Mouse (Mus musculus) kidney, adult 2 months (tissue): ENCODE results near the gene Ooep. TPM values are rescaled to one million over a fixed set of nuclear protein-coding genes. Genes with fewer than 3 reads are reported as not detected.
A peak's percentile ranks its signal among the peaks of the same experiment; 100 is the strongest.

ENCODE experiments used
- DNase-seq: peaks from one replicate; pipeline ENCODE4 v3.0.0; 2021
- H3K27ac ChIP-seq: fragments of 200-500 bp; 2 replicates; pipeline ENCODE4 v1.5.1; 2012; ENCODE audit warnings: low read depth, low read length, control low read depth, inconsistent platforms; ENCODE audit not compliant: insufficient read depth
- H3K27me3 ChIP-seq: fragments of 200-500 bp; replicated peaks from 2 replicates; pipeline ENCODE4 v1.6.1; 2012; ENCODE audit warnings: mild to moderate bottlenecking, moderate library complexity, low read length, inconsistent platforms; ENCODE audit not compliant: control insufficient read depth, insufficient read depth
- H3K36me3 ChIP-seq: fragments of 200-500 bp; 2 replicates; pipeline ENCODE4 v1.6.1; 2012; ENCODE audit warnings: mild to moderate bottlenecking, moderate library complexity, low read length, inconsistent platforms; ENCODE audit not compliant: control insufficient read depth, insufficient read depth
- H3K4me1 ChIP-seq: fragments of 200-500 bp; 2 replicates; pipeline ENCODE4 v1.6.1; 2011; ENCODE audit warnings: low read length; ENCODE audit not compliant: control insufficient read depth, insufficient read depth
- H3K4me3 ChIP-seq: fragments of 200-500 bp; 2 replicates; pipeline ENCODE4 v1.5.1; 2011; ENCODE audit warnings: mild to moderate bottlenecking, low read depth, low read length, control low read depth; ENCODE audit not compliant: insufficient read depth
- CTCF ChIP-seq: fragments of 200-500 bp; conservative IDR thresholded peaks from 2 replicates; pipeline ENCODE4 v1.5.1; 2011; ENCODE audit warnings: low read depth, mild to moderate bottlenecking, control low read depth, low read length, moderate library complexity, mixed read lengths; ENCODE audit not compliant: insufficient read depth, insufficient read length
- POLR2A ChIP-seq: fragments of 200-500 bp; IDR thresholded peaks from one replicate; pipeline ENCODE4 v1.6.1; 2011; ENCODE audit warnings: low read depth, low read length, control low read depth
- WGBS: fragments of 180-500 bp; shearing (Covaris S2); methylation state at CpG from one replicate; pipeline ENCODE4 v1.1.7; 2018; 5-methylcytosine and 5-hydroxymethylcytosine counted together
- polyA plus RNA-seq: library from polyadenylated mRNA; depleted of rRNA; stranded (reverse); fragments of >200 nt; gene quantifications from 2 replicates; pipeline ENCODE4 v1.2.3, GENCODE M21; 2012

The Ooep gene
- polyA plus RNA-seq, 1 experiment, result 0.03 TPM

DNA sequence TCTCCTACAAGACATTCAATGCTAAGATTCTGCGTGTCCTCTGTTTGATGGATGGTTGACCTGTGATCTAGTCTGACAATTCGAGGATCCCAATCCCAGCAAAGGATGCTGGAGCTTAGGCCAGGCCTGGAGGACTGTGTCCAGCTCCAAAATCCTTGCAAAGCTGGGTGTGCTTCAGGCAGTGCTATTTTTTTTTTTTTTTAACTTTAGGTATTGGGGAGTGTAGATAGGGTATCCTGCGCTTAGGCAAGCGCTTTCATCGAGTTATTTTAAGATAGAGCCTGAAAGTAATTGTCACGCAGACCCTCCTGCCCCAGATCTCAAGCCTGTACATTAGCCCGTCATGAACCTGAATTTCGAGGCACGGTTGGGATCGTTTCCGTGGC lies 16.7 kb upstream of the Ooep start:
- no peak for DNase-seq
- Histone ChIP-seq H3K36me3 (no peaks in the 10 kb centered on the region), H3K4me1 (no peaks in the 10 kb centered on the region), H3K4me3 (no peak overlapping the region), H3K27ac (no peak overlapping the region), H3K27me3 (peaks cover 11% of the 10 kb centered on the region)
- TF ChIP-seq POLR2A (no peak), CTCF (no peak)
- WGBS, result 34% methylated on average over 11 of the region's 11 CpGs

DNA sequence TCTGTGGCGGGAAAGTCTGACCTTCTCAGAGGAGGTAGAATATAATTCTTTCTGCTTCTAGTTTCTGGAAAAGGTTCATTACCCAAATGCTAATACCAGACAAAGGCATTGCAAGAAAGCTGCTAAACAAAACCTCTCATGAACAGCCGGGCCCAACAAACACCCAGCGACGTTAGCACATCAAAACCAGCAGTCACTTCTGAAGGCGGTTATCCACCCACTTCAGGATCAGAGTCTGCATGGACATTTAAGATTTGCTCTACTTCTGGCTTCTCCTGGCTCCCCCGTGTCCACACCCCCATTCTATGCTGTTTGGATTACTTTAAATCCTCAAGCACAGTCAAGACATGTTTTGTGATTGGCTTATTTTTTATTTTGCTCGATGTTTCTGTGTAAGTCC lies 16.1 kb upstream of the Ooep start:
- TF ChIP-seq CTCF (no peak), POLR2A (no peak)
- H3K27me3 ChIP-seq, result peaks cover 11% of the 10 kb centered on the region
- no peak overlapping the region for H3K4me3 ChIP-seq
- no peak overlapping the region for H3K27ac ChIP-seq
- DNase-seq, result no peak
- 64% methylated on average over 7 of the region's 7 CpGs for WGBS
- no peaks in the 10 kb centered on the region for H3K36me3 ChIP-seq
- no peaks in the 10 kb centered on the region for H3K4me1 ChIP-seq

- H3K4me3 ChIP-seq, result no peak overlapping the region
- 85% methylated on average over 10 of the region's 10 CpGs for WGBS
- H3K27ac ChIP-seq, result no peak overlapping the region
- DNase-seq, result no peak
- H3K4me1 ChIP-seq, result no peaks in the 10 kb centered on the region
- no peaks in the 10 kb centered on the region for H3K36me3 ChIP-seq
- H3K27me3 ChIP-seq, result peaks cover 11% of the 10 kb centered on the region
- no peak for TF ChIP-seq POLR2A
Observed at GRCm38 (mm10) chr9:78393741-78394140, 15.2 kb upstream of the Ooep start.

GRCm38 (mm10) chr9:78389981-78390380 lies 11.5 kb upstream of the Ooep start:
- H3K4me1 ChIP-seq, result no peaks in the 10 kb centered on the region
- 42% methylated on average over 5 of the region's 5 CpGs for WGBS
- H3K4me3 ChIP-seq, result no peak overlapping the region
- no peak for TF ChIP-seq CTCF
- TF ChIP-seq POLR2A, result no peak
- H3K36me3 ChIP-seq, result no peaks in the 10 kb centered on the region
- H3K27me3 ChIP-seq, result no peaks in the 10 kb centered on the region; the same call in 1 of the 2 replicates
- DNase-seq, result no peak
- H3K27ac ChIP-seq, result no peak overlapping the region

DNA sequence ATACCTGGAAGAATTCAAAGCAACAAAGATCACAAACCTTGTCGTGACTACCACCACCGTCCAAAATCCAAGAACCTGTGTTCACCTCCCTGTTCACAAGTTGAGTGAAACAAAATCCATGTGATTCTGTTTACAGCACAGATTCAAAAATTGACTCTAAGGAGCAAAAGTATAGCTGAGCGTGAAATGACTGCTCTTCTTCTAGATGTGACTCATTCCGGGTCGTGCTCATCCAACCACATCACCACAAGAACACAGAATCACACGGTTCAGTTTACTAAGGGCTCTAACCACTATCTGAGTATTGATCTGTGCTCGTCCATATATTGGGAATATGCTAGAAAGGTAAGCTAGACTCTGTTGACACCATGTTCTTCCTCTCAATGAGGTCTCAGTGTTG lies 8.4 kb upstream of the Ooep start:
- no peaks in the 10 kb centered on the region for H3K27me3 ChIP-seq
- WGBS, result 67% methylated on average over 7 of the region's 7 CpGs
- DNase-seq, result no peak
- H3K27ac ChIP-seq, result no peak overlapping the region
- no peak for TF ChIP-seq CTCF
- no peak for TF ChIP-seq POLR2A
- H3K4me1 ChIP-seq, result no peaks in the 10 kb centered on the region
- no peaks in the 10 kb centered on the region for H3K36me3 ChIP-seq
- no peak overlapping the region for H3K4me3 ChIP-seq

GRCm38 (mm10) chr9:78385893-78386292 lies 7.4 kb upstream of the Ooep start:
- Histone ChIP-seq H3K27ac (no peak overlapping the region), H3K4me1 (no peaks in the 10 kb centered on the region), H3K36me3 (no peaks in the 10 kb centered on the region), H3K4me3 (no peak overlapping the region), H3K27me3 (no peaks in the 10 kb centered on the region)
- 59% methylated on average over 3 of the region's 3 CpGs for WGBS
- DNase-seq, result peak; percentile 18
- peak; percentile 53 for TF ChIP-seq CTCF
- TF ChIP-seq POLR2A, result no peak

- Histone ChIP-seq H3K4me3 (no peak overlapping the region), H3K4me1 (no peaks in the 10 kb centered on the region), H3K27ac (no peak overlapping the region), H3K36me3 (no peaks in the 10 kb centered on the region), H3K27me3 (no peaks in the 10 kb centered on the region)
- DNase-seq, result no peak
- WGBS, result 55% methylated on average over 8 of the region's 8 CpGs
- no peak for TF ChIP-seq CTCF
- no peak for TF ChIP-seq POLR2A
Observed at GRCm38 (mm10) chr9:78377546-78377945, 979 bp downstream of the Ooep start.

DNA sequence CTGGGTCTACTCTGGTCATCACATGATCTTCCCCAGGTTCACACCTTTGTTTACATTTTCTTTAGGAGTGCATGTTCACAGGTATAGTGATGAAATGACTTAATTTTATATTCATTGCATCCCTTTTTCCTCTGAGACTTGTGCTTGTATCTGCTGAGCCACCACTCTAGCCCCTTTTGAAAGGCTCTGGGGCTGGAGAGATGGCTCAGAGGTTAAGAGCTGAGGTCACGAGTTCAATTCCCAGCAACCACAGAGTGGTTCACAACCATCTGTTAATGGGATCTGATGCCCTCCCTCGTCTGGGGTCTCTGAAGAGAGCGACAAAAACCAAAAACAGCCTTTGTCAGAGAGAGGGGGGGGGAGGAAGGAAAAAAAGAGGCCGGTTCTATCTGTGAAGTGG lies 3.0 kb downstream of the Ooep start:
- H3K27me3 ChIP-seq, result no peaks in the 10 kb centered on the region

More for the DNA sequence above, 3.0 kb downstream of the Ooep start:
- no peaks in the 10 kb centered on the region for H3K36me3 ChIP-seq
- no peak for DNase-seq
- H3K27ac ChIP-seq, result no peak overlapping the region
- 84% methylated on average over 4 of the region's 4 CpGs for WGBS
- TF ChIP-seq POLR2A, result no peak
- no peak for TF ChIP-seq CTCF
- H3K4me3 ChIP-seq, result no peak overlapping the region
- H3K4me1 ChIP-seq, result no peaks in the 10 kb centered on the region
